Mouse (Mus musculus): ENCODE measurements at regions not wholly inside any gene's neighbourhood (a gene's known extent, or its start where the extent isn't known, plus 50 kb on each side); places are given as distances from the start of the nearest gene placed in this dataset.

- no peak for DNase-seq (ENCODE audit: low spot score)
Measured at GRCm38 (mm10) chrX:11170416-11170815, 128.6 kb upstream of the H2al1a start.

GRCm38 (mm10) chrX:11180194-11180816 lies 118.8 kb upstream of the H2al1a start:
- DNase-seq (ENCODE audit: low spot score): no peak

GRCm38 (mm10) chrX:11181855-11182254 lies 117.2 kb upstream of the H2al1a start:
- no peak for DNase-seq (ENCODE audit: low spot score)

GRCm38 (mm10) chrX:11190851-11191250 lies 108.2 kb upstream of the H2al1a start:
- DNase-seq (ENCODE audit: low spot score): no peak

- DNase-seq (ENCODE audit: low spot score): no peak
Measured at GRCm38 (mm10) chrX:11204135-11204534, 94.9 kb upstream of the H2al1a start.

- DNase-seq (ENCODE audit: low spot score): no peak
Measured at GRCm38 (mm10) chrX:11209895-11210294, 89.2 kb upstream of the H2al1a start.

- DNase-seq (ENCODE audit: low spot score): no peak
Measured at GRCm38 (mm10) chrX:11212811-11213210, 86.2 kb upstream of the H2al1a start.

GRCm38 (mm10) chrX:11213492-11213891 lies 85.6 kb upstream of the H2al1a start:
- peak; percentile 9 for DNase-seq (ENCODE audit: low spot score)

- DNase-seq (ENCODE audit: low spot score): no peak
Measured at GRCm38 (mm10) chrX:11239066-11239465, 60.0 kb upstream of the H2al1a start.

- DNase-seq (ENCODE audit: low spot score): no peak
Measured at GRCm38 (mm10) chrX:11245576-11245975, 53.5 kb upstream of the H2al1a start.
